Mouse (Mus musculus) brain, embryonic 18.5 days (tissue): ENCODE data around the gene Gm49425.

Experiments used
- DNase-seq: peaks from one replicate; pipeline ENCODE4 v3.0.0-alpha.2; 2012; ENCODE audit warnings: low read depth, low spot score

The Gm49425 gene

DNA sequence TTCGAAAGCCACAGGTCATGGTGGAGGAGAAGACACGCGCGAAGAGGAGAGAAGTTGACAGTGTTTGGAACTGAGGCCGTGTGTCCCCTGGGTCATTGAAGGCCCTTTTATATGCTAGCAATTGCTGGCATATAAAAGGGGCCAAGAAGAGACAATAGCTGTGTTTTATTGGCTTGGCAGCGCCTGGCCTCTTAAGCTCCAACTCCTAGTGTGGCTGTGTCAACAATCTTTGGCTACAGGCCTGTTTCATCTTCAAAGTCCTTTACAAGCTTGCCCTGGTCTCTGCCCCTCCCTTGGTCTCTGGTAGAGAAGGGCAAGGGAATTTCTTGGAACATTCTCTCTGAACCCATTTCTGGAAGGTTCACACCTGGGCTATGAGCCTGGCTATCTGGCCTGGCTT, 25.6 kb downstream of the Gm49425 start, which contains the start of gene Krt83:
Krt83 (minus strand) TSS at position 82 of the 400 bp plus-strand sequence.
- no peak for DNase-seq

DNA sequence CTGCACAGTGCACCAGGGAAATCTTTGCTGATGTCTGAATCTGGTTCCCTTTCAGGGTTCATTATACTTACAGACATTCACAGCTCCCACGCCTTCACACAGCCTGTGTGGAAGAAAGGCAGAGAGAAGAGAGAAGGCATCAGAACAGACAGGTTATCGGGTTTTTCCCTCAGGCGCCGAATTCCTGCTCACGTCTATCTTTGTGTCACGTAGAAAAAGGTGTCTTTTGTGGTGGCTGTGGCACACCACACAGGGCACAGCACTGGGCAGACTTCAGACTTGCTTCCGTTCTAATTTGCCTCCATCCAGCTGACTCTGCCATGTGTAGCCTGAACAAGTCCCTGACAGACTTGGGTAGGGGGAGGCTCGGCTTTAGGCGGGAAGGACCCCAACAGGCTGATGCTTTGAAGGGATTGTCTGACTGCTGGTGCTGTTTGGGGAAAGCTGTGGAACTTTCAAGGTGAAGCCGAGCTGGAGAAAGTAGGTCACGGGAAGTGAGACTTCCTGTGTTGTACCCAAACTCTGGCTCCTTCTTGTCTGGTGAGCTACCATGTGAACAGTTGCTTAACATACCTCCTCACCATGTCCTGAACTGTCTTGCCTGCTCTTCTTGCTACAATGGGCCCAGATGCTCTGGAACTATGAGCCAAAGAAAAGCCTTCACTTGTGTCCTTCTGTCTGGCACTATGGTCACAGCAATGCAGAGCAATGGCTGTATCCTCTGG, 31.0 kb downstream of the Gm49425 start:
- DNase-seq = no peak

DNA sequence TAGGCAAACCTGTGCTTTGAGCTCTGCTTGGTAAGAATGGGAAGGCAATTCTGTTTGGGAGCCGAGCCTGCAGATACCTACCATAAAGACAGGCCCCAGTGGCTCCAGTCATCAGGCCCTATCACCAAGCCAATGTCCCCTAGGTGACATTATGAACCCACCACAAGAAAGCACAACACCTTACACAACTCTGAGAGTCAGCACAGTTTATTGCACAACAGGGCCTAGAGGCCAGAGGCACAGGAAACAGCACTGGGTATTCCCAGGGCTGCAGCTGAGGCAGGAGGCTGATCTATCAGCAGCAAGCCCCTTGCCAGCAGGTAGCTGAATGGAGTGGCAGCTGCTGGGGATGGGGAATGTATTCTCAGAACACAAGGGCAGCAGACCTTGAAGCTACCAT, 32.1 kb downstream of the Gm49425 start:
- DNase-seq = no peak

DNA sequence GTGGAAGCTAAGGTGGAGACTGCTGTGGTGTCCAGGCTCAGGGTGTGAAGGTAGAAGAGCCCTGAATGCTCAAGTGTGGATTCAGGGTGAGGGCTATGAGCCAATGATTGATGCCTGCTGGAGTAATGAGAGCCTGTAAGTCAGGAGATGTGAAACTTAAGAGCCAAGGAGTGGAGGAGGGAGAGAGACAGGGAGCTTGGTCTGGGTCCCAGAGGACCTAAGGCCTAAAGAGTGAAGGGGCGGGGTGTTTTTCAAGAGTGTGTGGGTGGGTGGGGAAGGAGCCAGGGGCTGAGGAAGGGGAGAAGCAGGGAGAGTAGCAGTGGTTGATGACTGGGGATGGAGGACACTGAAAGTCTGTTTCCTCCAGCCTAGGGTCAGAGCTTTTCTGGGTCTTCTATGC, 33.4 kb downstream of the Gm49425 start:
- DNase-seq = no peak

DNA sequence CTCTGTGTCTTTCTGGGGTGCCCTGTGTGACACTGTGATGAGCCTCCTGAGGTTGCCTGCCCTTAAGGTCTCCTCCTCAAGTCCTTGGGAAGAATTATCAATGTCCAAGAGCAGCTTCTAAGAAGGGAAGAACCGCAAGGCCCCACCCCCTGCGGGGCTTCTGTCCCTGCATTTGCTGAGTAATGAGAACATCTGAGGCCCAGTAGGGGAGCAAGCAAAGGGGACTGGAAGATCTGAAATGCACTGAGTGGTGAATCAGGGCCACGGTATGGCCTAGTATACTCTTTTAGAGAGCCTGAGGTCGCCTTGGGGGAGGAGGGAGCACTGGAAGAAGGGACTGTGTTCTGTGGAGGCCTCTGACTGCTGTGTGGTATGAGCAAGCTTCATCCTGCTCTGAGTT, 35.0 kb downstream of the Gm49425 start:
- DNase-seq = no peak

DNA sequence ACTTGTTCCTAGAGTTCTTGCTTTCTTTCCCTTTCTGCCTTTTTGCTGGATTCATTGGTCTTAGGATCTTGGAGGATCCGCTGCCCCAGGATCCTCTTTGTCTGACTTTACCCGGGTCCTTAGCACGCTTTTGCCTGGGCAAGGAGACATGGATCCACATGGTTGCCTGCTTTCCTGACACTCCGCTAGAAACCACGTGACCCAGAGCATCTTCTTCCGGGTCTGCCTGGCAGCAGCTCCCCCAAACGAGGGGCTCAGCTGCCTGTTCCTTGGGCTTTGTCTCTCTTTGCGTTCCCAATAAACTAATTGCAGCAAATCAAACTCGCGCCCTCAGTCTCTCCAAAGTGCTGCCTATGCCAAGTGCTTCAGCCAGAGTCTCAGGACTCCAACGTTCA, 37.4 kb downstream of the Gm49425 start:
- no peak for DNase-seq

DNA sequence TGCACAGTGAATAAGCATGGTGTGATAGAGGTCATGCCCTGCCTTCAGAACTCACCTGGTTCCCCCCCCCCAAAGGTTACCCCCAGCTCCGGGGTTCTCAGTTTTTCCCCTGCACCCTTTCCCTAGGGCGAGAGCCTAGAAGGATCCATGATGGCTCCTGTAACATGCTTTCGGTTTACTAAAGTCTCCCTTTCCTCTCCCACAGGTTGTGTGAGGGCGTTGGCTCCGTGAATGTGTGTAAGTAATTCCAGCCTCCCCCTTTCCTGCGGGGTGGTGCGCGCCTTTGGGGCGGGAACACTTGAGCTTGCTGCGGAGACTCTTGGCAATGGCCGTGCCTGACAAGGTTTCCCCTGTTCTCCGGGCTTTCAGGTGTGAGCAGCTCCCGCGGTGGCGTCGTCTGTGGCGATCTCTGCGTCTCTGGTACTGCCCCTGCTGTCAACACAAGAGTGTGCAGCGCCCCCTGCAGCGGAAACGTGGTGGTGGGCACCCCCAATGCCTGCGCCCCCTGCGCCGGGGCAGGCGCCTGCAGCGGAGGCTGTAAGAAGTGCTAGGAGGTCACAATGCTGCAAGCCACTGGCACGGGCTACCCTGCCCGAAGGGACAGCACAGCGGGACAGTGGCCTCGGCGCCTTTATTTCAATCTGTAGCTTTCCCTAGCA, 37.9 kb downstream of the Gm49425 start:
- no peak for DNase-seq

DNA sequence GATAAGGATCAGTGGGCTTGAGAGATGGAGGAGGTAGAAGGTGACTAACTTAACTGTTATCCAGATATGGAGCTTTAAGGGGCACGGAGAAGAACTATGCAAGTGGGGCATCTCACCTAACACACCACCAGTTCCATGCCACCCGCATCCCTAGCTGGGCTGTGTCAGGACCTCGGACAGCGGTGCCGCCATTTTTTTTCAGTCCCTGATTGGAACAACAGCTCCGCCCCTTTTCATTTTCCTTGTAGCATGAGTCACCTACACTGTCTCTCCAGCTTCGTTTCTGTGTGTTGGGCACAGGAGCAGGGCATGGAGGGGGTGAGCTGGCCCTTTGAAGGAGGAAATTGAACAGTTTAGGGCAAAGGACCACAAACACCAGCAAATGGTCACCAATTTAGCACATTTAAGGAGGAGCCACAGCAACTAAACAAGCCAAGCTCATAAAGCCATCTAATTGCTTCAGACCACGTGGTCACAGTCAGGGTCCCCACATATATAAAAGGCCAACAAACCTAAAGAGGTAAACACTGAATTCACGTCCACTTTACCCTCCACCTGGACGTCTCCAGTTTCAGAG, 44.0 kb downstream of the Gm49425 start, which contains the start of gene Krt86:
Krt86 (plus strand) TSS at position 527 of the 577 bp plus-strand sequence.
- DNase-seq = no peak

DNA sequence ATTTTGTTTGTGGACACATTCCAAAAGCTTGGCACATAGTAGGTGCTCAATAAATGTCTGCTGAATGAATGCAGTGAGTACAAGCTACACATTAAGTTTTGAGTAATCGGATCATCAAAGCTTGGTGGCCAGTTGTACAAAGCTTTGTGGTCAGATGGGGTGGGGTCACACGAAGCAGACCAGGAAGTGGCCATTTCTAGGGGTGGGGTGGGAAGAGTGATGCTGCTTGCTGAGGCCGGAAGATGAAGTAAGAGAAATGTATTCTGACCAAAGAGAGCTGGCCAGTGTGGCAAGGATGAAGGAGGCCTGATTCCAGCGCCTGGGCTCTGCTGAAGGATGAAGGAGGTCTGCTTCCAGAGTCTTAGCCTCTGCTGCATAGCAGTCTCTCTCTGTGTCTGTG, 48.0 kb downstream of the Gm49425 start:
- DNase-seq = no peak
